Mouse (Mus musculus): ENCODE measurements around the gene Gm5938.

DNA sequence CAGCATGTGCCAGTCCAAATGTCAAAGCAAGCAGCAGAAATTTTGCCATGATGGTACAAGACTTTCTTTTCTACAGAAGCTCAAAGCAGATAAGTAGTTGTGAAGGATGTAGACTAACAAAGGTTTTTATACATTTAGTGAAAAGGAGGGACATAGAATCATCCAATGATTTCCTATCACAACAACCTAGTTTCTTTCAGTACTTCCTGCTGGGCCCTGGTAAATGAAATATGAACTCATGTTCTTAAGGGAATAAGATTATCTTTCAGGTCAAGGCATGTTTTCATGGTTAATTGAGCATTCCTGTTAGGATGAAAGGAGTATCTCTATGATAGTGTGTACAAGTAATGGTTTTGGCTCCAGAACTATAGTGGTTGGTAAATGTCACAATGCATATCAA lies 34.0 kb upstream of the Gm5938 start, which contains the start of gene Obp1a:
- TF ChIP-seq CTCF (IDR thresholded peaks at IDR 0.05; ENCODE audit: control insufficient read depth, insufficient read depth, insufficient read length) (no peak), MYOG (IDR thresholded peaks at IDR 0.05; ENCODE audit: control insufficient read depth, extremely low read depth, insufficient read length) (no peak), USF1 (IDR thresholded peaks at IDR 0.05; ENCODE audit: low read depth) (no peak), MAX (IDR thresholded peaks at IDR 0.05) (no peak), CEBPB (IDR thresholded peaks at IDR 0.05; ENCODE audit: low read depth) (no peak), MYOD1 (IDR thresholded peaks at IDR 0.05; ENCODE audit: control insufficient read depth, insufficient read length, low read depth) (no peak)
